ENCODE assay signal across 29 mouse cellular contexts in genomic region chr9:31650362-31651130, GRCm38 (mm10).
DNase-seq lines count a peak whose midpoint lies in the region; ATAC-seq lines count a peak whose summit lies in the region.
"Had no signal": no experiment of that assay in that cellular context is flagged by ENCODE, and none has a peak within 500 bp of the region (broad histone marks: within the 10 kb centered on the region; RNA-seq: fewer than 3 reads in every experiment).

No protein-coding gene starts in this region.

- ATAC-seq in embryonic facial prominence, embryonic 15.5 days (ENCODE audit: insufficient number of reproducible peaks, low FRiP score, low TSS enrichment, low read depth): no peak
- ATAC-seq: forebrain, embryonic 13.5 days; hindbrain, embryonic 16.5 days; intestine, postnatal 0 days; midbrain, embryonic 15.5 days had no signal

- no peak for DNase-seq in embryonic facial prominence, embryonic 10.5 days (ENCODE audit: low spot score)
- DNase-seq in 3134 (ENCODE audit: extremely low read depth, insufficient read length, low spot score): peak; percentile 18
- DNase-seq in adipocyte (ENCODE audit: low spot score): peak; percentile 16
- peak; percentile 7 for DNase-seq in brain, adult 2 months (ENCODE audit: low read depth, low spot score)
- DNase-seq in left cerebral cortex, adult 18-20 months (ENCODE audit: low spot score in 2 of 2): no peak
- no peak for DNase-seq in T-cell, adult 2 months (ENCODE audit: low spot score)
- DNase-seq in layer of hippocampus, adult 9-10 months (ENCODE audit: low spot score): no peak
- DNase-seq: B cell, adult 2 months; cerebellum, adult 11-12 months; cerebellum, postnatal 10 days; heart, postnatal 10 days; kidney, postnatal 25 days; left cerebral cortex, postnatal 4 days; right cerebral cortex, postnatal 4 days; thymus, postnatal 14 days had no signal

- no peak overlapping the region for H3K4me3 ChIP-seq in embryonic facial prominence, embryonic 15.5 days (replicated peaks)
- H3K4me3 ChIP-seq in embryonic facial prominence, embryonic 10.5 days: no peak overlapping the region
- H3K4me3 ChIP-seq: embryonic facial prominence, embryonic 12.5 days; erythroblast, embryonic 14.5 days; forebrain, embryonic 13.5 days; heart, embryonic 12.5 days; hindbrain, embryonic 10.5 days; layer of hippocampus, adult 2 months; midbrain, embryonic 15.5 days; neural tube, embryonic 12.5 days had no signal

- 74% methylated on average over 10 of the region's 10 CpGs for WGBS in embryonic facial prominence, embryonic 15.5 days
- WGBS in embryonic facial prominence, embryonic 10.5 days: 90% methylated on average over 10 of the region's 10 CpGs

- H3K4me1 ChIP-seq in embryonic facial prominence, embryonic 15.5 days: no peaks in the 10 kb centered on the region
- no peaks in the 10 kb centered on the region for H3K4me1 ChIP-seq in embryonic facial prominence, embryonic 10.5 days
- H3K4me1 ChIP-seq: embryonic facial prominence, embryonic 12.5 days; forebrain, embryonic 13.5 days; heart, embryonic 12.5 days; hindbrain, embryonic 10.5 days; midbrain, embryonic 15.5 days; neural tube, embryonic 12.5 days had no signal

- H3K36me3 ChIP-seq in embryonic facial prominence, embryonic 15.5 days: no peaks in the 10 kb centered on the region
- H3K36me3 ChIP-seq in embryonic facial prominence, embryonic 10.5 days (replicated peaks): no peaks in the 10 kb centered on the region
- H3K36me3 ChIP-seq: embryonic facial prominence, embryonic 12.5 days; G1E; heart, embryonic 12.5 days; hindbrain, embryonic 10.5 days; midbrain, embryonic 15.5 days; neural tube, embryonic 12.5 days had no signal

- H3K9ac ChIP-seq in embryonic facial prominence, embryonic 15.5 days: no peak overlapping the region
- H3K9ac ChIP-seq: embryonic facial prominence, embryonic 12.5 days; forebrain, embryonic 13.5 days; heart, embryonic 12.5 days; midbrain, embryonic 15.5 days; neural tube, embryonic 12.5 days had no signal

- no peaks in the 10 kb centered on the region for H3K27me3 ChIP-seq in embryonic facial prominence, embryonic 15.5 days
- no peaks in the 10 kb centered on the region for H3K27me3 ChIP-seq in embryonic facial prominence, embryonic 10.5 days (replicated peaks; ENCODE audit: low read depth, poor library complexity, severe bottlenecking)
- H3K27me3 ChIP-seq: CH12.LX; embryonic facial prominence, embryonic 12.5 days; forebrain, embryonic 13.5 days; heart, embryonic 12.5 days; midbrain, embryonic 15.5 days; neural tube, embryonic 12.5 days had no signal

- no peaks in the 10 kb centered on the region for H3K9me3 ChIP-seq in embryonic facial prominence, embryonic 15.5 days (replicated peaks)
- H3K9me3 ChIP-seq in embryonic facial prominence, embryonic 10.5 days: no peaks in the 10 kb centered on the region
- H3K9me3 ChIP-seq: embryonic facial prominence, embryonic 12.5 days; forebrain, embryonic 13.5 days; G1E; heart, embryonic 12.5 days; hindbrain, embryonic 10.5 days; midbrain, embryonic 15.5 days; neural tube, embryonic 12.5 days had no signal

- no peak overlapping the region for H3K4me2 ChIP-seq in embryonic facial prominence, embryonic 15.5 days (replicated peaks)
- H3K4me2 ChIP-seq: embryonic facial prominence, embryonic 12.5 days; forebrain, embryonic 13.5 days; heart, embryonic 12.5 days; midbrain, embryonic 15.5 days; neural tube, embryonic 12.5 days had no signal

- peak overlapping the region; percentile 55; the same call in 1 of the 2 replicates for H3K27ac ChIP-seq in embryonic facial prominence, embryonic 15.5 days (replicated peaks)
- no peak overlapping the region for H3K27ac ChIP-seq in embryonic facial prominence, embryonic 10.5 days (replicated peaks)
- H3K27ac ChIP-seq: embryonic facial prominence, embryonic 12.5 days; forebrain, embryonic 13.5 days; hindbrain, embryonic 10.5 days; layer of hippocampus, adult 2 months; macrophage; midbrain, embryonic 15.5 days; neural tube, embryonic 12.5 days had no signal

Comparison
In these comparisons a context has a peak if more than half of its experiments do, and no peak if none do; other contexts are left out.
1. DNase-seq: peak in 3134 (single experiment), adipocyte (single experiment) and brain, adult 2 months (single experiment); none in embryonic facial prominence, embryonic 10.5 days (single experiment), left cerebral cortex, adult 18-20 months (0 of 2), T-cell, adult 2 months (single experiment) and layer of hippocampus, adult 9-10 months (single experiment).